Mouse (Mus musculus) adrenal gland, adult (tissue): Measurements from ENCODE around the gene Rgs12.

ENCODE experiments used
- DNase-seq, 2 experiments: peaks; one replicate each; pipeline ENCODE4 v3.0.0; 2022 to 2023; ENCODE audit warnings: low spot score in 1 of 2; ENCODE audit not compliant: inconsistent age in 2 of 2

Rgs12 gene

DNA sequence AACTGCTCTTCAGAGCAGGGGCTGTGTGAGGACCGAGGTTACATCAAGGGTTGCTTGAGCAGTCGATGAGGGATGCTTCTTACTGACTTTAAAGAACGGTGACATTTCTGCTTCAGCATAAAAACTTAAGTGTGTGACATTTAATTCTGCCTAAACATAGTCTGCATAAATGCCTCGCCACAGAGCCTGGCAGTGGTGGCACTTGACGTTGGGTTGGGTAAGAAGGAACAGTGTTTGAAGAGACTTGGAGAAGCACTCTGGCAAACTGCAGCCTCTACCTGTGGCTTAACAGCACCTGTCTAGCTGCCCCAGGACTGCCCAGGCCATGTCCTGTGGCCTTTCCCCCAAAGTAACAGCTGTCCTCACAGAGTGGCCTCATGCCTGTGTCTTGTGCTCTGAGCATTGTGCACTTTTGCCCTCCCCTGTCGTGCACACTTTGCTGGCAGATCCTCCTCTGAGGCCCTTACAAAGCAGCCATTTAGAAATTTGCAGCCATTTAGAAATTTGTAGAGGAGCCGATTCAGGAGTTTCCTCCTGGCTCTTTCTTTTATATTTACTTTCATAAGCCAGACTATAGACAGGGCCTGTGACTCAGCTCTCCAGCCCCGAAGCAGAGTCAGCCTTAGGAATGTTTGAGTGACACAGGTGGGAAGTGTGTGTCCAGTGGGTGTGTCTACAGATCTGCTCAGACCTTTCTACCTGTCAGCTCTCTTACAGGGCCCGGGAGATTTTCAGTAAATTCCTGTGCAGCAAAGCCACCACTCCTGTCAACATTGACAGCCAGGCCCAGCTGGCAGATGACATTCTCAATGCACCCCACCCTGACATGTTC lies 71.4 kb downstream of the Rgs12 start:
- DNase-seq: no peak

DNA sequence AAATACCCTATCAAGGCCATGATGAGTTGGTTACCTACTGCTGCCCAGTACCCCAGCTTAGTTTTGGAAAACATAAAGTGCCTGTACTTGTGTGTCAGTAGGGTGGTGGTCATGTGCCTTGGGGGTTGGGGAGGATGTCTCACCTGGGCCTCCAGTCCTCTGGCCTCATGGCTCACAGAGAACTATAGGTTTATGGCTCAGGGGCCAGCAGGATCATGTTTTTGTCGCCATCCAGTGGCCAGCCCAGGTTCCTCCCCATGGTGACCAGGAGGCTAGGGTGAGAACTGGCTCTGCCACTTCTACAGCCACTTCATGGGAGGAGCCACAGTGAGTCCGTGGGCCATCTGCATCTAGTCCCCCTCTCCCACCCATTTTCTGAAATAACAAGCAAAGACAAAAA lies 75.7 kb downstream of the Rgs12 start:
- peak; percentile 51 to 86 for DNase-seq

DNA sequence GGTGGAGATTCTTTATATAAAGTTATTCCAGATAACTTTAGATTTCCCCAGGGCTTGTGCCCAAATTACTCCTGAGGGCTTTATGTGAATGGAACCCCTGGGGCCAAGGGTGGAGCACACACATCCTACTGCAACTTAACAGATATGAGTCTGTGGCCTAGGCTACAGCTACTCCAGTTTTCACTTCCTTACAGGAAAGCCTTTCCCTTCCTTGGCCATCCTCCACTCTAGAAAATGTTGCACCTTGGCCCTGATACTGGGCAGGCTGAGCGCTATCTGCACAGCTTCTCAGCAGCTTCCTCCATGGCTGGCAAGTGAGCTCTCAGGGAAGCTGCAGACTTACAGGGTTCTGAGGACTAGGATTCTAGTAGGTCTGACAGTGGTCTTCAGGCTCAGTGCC lies 80.1 kb downstream of the Rgs12 start:
- no peak for DNase-seq

DNA sequence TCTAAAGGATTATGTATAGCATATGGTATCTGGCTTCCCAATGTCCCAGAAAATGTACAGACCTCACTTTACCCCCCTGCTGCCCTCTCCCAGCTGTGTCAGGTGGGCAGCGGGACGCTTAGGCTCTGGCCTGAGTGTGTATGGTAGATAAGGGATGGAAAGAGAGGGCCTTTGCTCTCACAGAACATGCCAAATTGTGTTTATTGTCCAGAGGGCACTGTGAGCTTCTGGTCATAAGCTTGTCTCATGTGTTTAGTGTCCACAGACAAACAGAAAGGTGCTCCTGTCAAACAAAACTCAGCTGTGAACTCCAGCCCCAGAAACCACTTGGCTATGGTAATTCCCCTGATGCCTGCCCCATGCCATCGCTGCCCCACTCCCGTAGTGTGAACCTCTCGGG lies 80.5 kb downstream of the Rgs12 start:
- DNase-seq: no peak

DNA sequence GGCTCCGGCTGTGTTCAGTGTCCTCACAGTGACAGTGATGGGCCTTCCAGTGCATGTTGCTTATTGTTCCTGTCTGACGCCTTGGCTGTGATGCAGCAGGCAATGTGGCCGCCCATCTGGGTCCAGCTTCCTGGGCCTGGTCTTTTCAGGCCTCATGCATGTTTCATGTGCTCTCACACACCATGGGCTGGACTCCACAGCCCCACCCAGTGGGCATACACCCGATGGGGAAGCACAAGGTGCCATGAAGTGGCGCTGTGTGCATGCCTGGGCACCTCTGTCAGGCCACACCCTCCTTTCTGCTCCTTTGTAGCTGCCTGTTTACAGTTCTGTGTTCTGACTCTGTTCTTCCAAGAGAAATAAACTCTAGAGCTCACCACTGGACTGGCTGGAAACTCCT lies 83.8 kb downstream of the Rgs12 start:
- no peak for DNase-seq

DNA sequence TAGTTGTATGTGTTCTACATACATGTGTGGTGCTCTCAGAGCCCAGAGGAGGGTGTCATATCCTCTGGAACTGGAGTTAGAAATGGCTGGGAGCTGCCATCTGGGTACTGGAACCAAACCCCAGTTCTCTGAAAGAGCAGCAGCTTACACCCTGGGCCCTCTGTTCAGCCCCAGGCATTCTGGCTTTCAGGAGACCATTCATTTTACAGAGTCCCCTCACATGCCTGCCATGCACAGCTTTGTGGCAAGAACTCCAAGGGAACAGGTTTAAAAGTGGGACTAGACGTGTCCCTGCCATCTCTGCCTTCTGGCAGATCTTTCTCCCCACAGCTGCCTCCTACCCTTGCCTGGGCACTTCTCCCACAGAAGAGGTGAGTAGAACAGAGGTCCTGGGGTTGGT lies 84.4 kb downstream of the Rgs12 start:
- DNase-seq: no peak

DNA sequence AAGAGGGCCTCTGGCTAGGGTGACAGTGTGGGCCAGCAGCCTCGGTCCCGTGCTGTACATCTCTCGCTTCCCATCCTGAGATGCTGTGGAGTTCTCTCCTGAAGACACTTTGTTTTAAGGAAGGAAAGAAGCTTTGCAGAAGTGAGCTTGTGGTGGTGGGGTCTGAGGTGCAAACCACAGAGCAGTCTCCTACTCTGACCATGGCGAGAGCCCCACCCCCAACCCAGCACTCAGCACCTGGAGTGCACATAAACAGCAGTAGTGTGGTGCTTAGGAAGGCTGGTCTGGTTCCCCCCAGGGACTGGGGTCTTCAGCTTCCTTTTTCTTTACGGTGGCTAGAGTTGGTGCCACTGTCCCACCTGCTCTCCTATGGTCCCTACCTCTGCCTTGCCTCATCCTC lies 85.9 kb downstream of the Rgs12 start:
- no peak for DNase-seq

DNA sequence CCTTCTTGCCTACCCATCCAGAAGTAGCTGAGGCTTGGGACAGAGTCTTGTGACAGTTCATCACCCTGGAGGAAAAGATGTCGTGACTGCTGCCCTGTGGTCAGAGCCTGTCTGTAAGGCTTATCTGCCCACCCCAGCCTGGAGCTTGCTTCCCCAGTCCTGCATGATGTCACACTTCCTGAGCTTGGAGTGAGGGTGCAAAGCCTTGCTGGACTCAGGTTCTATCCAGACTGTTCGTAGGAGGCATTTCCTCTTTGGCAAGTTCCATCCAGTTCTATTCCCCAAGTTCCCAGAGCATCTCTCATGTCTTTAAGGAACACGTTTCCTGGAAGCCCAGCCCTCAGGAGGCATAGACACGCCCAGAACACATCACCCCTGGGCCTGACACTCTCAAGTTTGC lies 86.5 kb downstream of the Rgs12 start:
- DNase-seq: no peak

DNA sequence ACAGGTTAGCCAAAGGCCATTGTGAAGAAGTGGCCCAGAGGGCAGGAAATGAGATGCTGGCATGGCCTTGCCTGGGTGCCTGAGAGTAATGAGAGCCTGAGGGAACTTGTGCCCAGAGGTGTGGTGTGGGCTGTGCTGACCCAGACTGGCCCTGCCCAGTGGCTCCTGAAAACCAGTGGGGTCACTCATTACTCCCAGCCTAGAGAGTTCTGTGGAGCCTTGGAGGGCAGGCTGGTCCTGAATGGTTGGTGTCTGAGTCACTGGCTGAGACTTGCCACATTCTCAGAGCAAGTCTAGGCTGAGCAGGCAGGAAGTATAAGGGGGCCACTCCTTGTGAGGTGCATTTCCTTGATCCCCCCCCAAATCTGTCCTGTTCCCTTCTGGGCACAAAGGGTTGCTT lies 88.2 kb downstream of the Rgs12 start:
- DNase-seq: no peak

DNA sequence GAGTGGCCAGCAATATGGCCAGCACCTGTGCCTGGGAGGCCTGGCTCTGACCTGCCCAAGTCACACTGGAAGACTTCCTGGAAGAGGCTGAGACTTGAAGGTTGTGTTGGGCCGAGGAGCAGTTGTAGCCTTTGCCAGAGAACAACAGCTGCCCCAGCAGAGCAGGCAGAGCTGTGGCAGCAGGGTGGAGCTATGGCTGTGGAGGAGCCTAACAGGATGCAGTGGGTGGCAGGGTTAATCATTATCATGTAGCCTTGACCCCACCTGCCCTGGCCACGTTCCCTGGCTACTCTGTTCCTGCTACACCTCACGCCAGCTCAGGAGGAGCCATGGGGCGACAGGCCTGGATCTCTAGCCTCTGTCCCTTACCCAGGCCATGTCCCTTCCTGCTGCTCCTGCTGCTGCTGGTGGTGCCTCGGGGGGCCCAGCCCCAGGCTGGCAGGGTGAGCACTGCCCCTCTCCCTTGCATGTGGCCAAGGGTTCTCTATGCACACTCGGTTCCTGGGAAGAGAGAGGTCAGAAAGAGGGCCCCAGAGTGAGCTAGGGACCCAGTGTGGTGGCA lies 92.1 kb downstream of the Rgs12 start, which contains the start of gene Hgfac:
Hgfac (plus strand) TSS at position 242 of the 562 bp plus-strand sequence.
- peak in 1 of 2 experiments; percentile 38 for DNase-seq

DNA sequence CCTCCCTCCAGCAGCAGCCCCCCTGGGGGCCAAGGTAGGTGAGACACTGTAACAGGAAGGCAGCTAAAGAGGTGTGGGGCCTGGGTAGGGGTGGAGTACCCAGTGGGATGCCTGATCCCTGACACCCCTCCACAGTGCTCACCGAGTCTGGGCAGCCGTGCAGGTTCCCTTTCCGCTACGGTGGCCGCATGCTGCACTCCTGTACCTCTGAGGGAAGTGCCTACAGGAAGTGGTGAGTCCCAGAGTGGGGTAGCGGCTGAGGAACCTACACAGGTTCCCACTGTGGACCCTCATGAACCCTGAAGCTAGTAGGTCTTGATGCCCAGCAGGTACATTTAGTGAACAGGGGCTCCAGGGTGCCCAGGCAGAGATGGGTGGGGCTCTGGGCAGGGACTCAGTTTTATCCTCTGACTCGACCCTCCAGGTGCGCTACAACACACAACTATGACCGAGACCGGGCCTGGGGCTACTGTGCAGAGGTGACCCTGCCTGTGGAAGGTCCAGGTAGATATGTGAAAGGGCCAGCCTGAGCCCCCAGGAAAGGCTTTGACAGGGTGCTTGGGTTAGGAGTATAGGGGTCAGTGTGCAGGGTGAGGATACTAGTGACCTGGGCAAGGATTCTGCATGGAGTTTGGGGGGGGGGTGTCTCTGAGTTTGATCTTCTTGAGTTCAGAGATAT lies 93.3 kb downstream of the Rgs12 start:
- no peak for DNase-seq

DNA sequence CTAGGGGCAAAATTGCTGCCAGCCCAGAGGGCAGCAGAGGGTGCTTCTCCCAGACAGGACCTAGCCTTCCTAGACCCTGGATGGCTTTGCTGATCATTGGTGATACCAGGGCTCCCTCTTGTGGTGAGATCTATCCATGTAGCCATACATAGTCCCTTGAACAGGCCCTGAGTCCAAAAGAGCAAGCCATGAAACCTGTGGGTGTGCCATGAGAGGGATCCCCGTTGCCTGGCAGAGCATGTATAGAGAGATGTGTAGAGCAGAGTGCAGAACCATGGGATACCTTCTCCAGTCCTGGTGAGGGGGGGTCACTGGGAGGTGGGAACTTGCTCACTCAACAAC lies 93.8 kb downstream of the Rgs12 start:
- DNase-seq: peak; percentile 69 to 92

DNA sequence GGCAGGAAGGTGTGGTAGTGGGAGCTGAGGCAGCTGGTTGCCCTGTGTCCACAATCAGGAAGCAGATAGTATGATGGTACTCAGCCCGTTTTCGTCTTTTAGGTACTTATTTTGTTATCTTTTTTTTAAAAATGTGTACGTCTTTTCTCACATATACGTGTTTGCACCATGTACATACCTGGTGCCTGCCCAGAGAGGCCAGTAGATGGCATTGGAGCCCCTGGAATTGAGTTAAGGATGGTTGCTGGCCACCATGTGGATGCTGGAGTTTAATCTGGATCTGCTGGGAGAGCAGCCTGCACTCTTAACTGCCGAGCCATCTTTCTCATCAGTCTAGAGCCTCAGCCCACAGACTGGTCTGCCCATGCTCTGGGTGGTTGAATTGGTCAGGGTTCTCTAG lies 101.3 kb downstream of the Rgs12 start:
- DNase-seq: no peak

DNA sequence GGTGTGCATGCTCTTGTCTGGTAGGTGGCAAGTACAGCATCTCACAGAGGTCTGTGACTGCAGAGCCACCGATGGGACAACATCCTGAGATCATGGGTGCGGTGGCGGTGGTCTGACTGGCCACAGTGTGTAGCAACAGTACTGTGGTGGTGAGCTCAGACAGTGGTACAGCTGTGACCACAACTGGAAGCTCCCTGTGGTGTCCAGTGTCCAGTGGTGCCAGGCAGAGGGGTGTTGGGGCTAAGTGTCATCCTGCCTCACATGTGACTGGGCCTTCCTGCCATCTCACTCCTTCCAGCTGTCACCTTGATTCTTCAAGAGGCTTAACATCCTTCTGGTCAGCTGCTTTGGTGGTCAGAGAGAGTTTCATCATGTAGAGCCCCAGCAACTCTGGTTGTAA lies 105.4 kb downstream of the Rgs12 start:
- DNase-seq: no peak

DNA sequence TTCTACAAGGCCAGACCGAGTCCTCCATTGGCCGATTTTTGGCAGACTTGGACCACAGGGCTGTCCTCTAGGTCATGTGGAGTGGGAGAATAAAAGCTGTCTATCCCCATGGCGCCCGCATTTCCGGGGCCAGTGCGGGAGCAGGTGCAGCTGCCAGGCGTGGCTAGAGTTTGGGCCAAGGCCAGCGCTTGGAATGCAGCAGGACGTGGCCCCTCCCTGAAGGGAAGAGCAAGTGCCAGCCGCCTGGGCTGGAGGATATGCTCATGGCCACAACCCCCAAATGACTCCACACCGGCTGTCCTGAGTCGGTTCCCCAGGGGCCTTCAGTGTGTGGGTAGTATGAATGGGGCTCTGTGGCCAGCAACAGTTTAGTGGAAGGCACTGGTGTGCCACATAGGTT lies 105.8 kb downstream of the Rgs12 start:
- DNase-seq: peak; percentile 80 to 86

DNA sequence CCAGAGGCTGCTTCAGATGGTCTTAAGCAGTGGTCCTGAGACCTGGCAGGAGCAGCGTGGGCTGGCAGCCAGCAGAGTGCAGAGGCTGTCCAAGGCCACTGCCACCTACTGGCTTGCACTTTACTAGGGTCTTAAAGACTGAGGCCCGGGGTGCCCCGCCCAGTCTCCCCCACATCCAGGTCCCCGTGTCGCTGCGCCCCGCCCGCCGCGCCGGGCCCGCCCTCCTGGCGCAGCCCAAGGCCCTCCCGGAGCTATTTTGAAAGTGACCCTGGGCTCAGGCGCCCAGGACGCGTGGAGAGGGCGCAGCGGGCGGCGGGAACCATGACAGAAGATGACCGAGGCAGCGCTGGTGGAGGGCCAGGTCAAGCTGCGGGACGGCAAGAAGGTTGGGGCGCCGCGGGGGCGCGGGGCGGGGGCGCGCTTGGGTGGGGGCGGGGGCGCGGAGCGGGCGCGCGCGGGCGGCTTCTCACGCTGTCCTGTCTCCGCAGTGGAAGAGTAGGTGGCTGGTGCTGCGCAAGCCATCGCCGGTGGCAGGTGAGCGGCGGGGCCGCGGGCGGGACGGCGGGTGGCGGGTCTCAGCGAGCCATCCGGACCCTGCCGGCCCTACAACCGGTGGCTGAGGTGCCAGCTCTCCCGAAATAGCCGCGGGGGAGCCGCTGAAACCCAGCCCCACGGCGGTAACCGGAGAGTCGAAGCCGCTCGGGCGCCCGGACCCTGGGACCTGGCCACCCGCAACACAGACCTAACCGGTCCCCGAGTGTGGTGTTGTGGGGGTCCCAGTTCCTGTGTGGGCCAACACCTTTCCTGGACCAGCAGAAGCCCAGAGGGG lies 107.6 kb downstream of the Rgs12 start, which contains the start of gene Dok7:
Dok7 (plus strand) TSS at position 163 of the 829 bp plus-strand sequence.
- peak; percentile 81 to 91 for DNase-seq

DNA sequence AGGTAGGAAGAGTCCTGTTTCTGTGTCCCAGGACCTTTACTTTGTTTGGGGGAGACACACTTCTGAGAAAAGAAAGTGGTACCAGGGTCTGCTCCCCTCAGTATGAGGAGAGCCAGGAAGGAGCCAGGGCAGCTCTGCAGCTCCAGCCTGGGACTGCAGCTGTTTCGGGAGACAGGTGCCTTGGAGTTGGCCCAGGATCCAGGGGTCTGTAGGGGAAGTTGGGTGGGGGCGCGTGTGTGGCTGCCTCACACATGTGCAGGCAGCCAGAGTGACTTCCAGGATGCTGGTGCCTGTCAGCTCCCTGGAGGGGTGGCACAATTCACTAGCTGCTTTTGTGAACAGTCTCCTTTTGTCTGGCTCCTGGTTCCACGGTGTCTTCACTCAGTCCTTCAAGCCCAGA lies 108.3 kb downstream of the Rgs12 start:
- DNase-seq: no peak

DNA sequence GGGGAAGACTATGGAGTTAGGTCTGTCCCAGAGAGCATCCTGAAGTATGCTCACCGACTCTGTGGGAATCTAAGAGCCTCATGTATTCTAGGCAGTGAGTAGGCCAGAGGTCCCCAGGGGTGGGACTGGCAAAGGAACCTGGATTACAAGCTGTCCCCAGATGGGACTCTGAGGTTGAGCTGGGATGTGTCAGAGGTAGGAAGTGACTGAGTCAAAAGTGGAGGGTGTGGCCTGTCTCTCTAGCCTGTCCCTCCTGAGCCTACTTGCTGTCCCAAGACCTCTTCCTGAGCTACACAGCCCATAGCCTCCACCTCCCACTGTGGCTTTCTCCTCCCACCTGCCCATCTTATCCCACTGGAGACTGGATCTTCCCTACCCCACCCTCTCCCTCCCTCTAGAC lies 109.0 kb downstream of the Rgs12 start:
- DNase-seq: peak; percentile 49 to 54

DNA sequence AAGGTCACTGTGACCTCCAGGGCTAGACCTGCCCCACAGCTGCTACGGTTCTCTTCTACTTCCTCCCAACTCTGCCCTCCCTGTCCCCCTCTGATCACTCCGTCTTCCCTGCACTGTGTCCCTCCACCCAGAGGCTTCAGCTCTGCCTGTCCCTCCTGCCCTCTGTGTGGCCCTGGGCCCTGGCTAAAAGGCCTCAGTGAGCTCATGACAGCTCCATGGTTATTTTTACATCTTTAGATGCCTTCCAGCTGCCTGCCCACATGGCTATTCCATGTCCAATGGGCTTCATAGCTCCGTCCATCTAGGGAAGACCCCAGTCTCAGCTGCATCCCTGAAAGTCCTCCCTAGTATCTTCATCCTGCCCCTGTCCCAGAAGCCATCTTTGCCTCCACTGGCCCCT lies 110.9 kb downstream of the Rgs12 start:
- DNase-seq: no peak

DNA sequence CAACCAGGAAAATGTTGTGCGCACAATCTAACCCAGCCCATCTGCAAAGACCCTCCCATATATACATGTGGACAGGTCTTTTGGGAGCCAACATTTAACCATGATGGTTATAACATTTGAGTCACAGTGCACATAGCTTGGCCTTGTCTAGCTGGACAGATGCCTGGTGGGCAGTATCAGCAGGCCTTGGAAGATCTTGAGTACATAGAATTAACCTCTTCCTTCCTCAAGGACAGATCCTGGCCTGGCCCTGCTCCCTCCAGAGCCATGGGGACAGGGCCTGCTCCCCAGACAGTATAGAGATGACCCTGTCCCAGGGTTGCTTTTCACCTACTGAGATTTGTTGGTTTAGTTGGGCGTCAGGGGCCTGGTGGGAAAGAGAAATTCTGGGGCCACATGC lies 120.6 kb downstream of the Rgs12 start:
- peak; percentile 48 to 72 for DNase-seq

DNA sequence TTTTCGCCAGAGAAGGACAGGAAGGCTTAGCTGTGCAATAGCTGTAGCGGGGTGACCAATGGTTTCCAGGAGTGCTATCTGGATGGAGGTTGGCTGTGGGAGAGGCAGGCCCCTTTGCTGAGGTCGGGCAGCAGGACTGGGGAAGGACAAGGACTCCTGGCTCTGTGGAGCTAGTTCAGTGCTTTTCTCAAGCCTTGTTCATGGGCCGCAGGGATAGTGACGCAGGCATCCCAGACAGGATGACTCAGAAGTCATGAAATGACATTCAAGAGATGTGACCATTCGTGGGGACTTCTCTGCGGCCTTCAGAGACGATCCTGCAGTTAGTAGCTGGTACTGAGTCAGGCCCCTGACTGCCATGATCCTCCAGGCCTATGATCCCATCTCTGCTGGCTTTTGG lies 121.1 kb downstream of the Rgs12 start:
- peak; percentile 80 to 88 for DNase-seq
